Mouse (Mus musculus): ENCODE data around the gene Rmi2.

GRCm38 (mm10) chr16:10895906-10896305, 61.0 kb downstream of the Rmi2 start:
- TF ChIP-seq CTCF (IDR thresholded peaks at IDR 0.05; ENCODE audit: borderline replicate concordance, insufficient read depth, low read length) (no peak), POLR2A (IDR thresholded peaks at IDR 0.05; ENCODE audit: low read depth, low read length) (no peak)
